Mouse (Mus musculus) cerebellum, adult 8-10 months (tissue): ENCODE data around the gene Sympk.
A peak's percentile ranks its signal among the peaks of the same experiment; 100 is the strongest.
"Not testable (repeated sequence)": the region's sequence is repeated elsewhere in the genome, so short reads cannot be mapped to it uniquely, and the experiment has no call there.

Source experiments
- DNase-seq: peaks from one replicate; pipeline ENCODE4 v3.0.0; 2022

The Sympk gene

DNA sequence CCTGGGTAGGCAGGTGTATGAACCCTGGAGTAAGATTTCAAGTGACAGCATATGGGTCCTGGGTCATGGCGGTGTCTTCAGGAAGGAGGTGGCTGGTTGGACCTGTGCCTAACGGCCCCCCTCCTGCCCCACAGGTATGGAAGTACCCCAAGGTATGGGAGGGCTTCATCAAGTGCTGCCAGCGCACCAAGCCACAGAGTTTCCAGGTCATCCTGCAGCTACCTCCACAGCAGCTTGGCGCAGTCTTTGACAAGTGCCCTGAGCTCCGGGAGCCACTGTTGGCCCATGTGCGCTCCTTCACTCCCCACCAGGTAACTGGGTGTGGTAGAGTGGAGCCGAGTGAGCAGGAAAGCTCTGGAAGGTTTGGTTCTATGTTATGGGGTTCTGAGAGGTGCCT lies 29.0 kb downstream of the Sympk start:
- DNase-seq = no peak

GRCm38 (mm10) chr7:19054047-19054776 lies 30.0 kb downstream of the Sympk start, which contains the start of gene Rsph6a:
TSS of gene Rsph6a (plus strand) at chr7:19054690.
- DNase-seq = no peak

DNA sequence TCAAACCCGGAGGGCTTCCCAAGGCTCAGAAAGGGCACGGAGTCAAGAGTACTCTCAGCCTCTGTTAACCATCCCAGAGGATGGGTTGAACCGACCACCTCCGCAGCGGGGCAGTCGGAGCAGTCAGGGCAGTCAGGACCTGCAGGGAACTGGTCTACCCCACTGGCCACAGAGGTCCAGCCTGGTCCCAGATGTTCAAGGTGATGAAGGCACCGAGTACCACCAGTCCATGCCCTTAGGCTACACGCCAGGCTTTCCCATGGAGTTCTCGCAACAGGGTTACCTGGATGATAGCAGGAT lies 30.6 kb downstream of the Sympk start:
- no peak for DNase-seq

GRCm38 (mm10) chr7:19055108-19055507 lies 30.9 kb downstream of the Sympk start:
- no peak for DNase-seq

GRCm38 (mm10) chr7:19057405-19057804 lies 33.2 kb downstream of the Sympk start:
- DNase-seq = no peak

GRCm38 (mm10) chr7:19065896-19066295 lies 41.7 kb downstream of the Sympk start:
- DNase-seq = no peak

GRCm38 (mm10) chr7:19067063-19067462 lies 42.9 kb downstream of the Sympk start:
- no peak for DNase-seq

GRCm38 (mm10) chr7:19067935-19068334 lies 43.8 kb downstream of the Sympk start:
- DNase-seq = no peak

DNA sequence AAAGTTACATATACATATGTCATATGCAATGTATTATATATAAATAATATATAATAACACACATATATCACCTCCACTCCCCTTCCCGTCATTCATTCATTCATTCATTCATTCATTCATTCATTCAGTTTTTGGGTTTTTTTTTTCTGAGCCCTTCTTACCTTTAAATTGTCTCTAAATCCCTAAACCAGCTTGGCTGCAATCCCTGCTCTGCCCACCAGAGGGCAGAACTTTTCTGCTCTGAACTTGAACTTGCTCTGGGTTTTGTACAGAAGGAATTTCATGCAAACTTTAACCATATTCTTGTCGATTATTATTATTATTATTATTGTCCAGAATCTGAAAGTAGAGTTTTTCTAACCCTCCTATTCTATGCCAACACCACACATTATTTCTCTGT lies 44.5 kb downstream of the Sympk start:
- DNase-seq = peak; percentile 68

DNA sequence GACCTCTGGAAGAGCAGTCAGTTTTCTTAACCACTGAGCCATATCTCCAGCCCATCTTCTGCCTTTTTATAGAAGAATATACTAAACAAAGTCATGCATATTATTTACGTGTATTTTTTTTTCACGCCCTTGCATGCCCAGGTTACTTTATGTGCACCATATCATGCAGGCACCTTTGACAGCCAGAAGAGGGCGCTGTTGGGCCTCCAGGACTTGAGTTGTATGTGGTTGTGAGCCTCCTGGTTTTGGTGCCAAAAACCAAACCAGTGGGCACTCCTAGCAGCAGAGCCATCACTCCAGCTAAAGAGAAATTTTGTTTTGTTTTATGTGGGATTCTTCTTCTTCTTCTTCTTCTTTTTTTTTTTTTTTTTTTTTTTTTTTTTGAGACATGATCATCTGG lies 45.3 kb downstream of the Sympk start:
- no peak for DNase-seq

GRCm38 (mm10) chr7:19071024-19071423 lies 46.8 kb downstream of the Sympk start:
- not testable (repeated sequence) for DNase-seq

DNA sequence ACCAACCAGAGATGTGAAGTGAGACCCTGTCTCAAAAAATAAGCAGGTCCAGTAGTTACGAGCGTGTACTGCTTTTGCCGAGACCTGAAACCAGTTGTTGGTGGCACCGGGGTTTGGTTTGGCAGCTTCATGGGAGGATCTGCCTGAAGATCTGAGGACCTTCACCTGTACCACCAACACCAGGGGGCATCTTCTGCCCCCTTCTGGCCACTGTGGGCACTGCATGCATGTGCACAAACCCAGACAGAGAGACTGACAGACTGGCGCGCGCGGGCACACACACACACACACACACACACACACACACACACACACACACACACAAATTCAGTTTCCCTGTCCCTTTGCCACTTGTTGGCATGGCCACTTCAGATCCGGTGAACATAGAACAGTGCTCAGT lies 49.3 kb downstream of the Sympk start:
- no peak for DNase-seq

- no peak for DNase-seq
These were observed 50.3 kb downstream of the Sympk start for GRCm38 (mm10) chr7:19074494-19074893.

DNA sequence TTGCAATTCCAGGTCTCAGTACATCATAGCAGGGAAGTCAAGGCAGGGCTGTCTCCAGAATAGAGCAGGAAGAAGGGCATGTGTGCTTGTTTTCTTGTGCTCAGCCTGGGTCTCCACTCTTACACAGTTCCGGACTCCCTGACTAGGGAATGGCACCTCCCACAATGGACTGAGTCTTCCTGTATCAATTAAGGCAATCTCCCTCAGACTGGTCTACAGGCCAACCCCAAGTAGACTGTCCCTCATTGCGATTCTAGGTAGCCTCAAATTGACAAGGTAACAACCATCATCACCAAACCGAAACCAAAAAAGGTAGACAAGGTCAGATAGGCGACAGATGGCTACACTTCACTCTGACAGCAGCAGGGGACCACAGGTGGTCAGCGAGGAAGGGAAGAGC lies 51.1 kb downstream of the Sympk start:
- no peak for DNase-seq

- peak; percentile 87 for DNase-seq
These were observed 51.8 kb downstream of the Sympk start, which contains the start of gene Dmwd for GRCm38 (mm10) chr7:19075723-19076585. TSS of gene Dmwd (plus strand) at chr7:19076227.

DNA sequence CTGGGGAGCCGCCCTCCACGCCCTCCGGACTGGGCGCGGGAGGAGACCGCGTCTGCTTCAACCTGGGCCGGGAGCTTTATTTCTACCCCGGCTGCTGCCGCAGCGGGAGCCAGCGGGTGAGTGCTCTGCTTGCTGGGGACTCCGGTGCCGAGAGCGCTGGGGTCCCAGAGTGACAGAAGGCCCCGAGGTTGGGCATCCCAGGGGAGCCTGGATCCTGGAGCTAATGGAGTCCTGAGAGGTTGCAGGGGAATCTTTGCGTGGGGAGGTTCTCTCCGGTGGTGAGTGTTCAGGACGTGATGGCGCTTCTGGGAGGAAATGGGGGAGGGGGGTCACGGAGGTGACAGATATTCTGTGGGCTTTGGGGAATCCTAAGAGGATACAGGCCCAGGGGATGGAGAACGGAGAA lies 52.4 kb downstream of the Sympk start:
- no peak for DNase-seq

- no peak for DNase-seq
These were observed 53.6 kb downstream of the Sympk start for GRCm38 (mm10) chr7:19077761-19078160.

GRCm38 (mm10) chr7:19078732-19079131 lies 54.6 kb downstream of the Sympk start:
- no peak for DNase-seq

DNA sequence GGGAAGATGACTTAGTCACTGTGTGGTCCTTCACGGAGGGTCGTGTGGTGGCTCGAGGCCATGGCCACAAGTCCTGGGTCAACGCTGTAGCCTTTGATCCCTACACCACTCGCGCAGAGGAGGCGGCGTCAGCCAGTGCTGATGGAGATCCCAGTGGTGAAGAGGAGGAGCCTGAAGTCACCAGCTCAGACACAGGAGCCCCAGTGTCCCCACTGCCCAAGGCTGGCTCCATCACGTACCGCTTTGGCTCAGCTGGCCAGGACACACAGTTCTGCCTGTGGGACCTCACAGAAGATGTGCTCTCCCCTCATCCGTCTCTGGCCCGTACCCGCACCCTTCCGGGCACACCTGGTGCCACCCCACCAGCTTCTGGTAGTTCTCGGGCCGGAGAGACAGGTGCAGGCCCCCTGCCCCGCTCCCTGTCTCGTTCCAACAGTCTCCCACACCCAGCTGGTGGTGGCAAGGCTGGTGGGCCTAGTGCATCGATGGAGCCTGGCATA lies 56.3 kb downstream of the Sympk start:
- DNase-seq = no peak

GRCm38 (mm10) chr7:19082171-19082570 lies 58.0 kb downstream of the Sympk start:
- DNase-seq = no peak

DNA sequence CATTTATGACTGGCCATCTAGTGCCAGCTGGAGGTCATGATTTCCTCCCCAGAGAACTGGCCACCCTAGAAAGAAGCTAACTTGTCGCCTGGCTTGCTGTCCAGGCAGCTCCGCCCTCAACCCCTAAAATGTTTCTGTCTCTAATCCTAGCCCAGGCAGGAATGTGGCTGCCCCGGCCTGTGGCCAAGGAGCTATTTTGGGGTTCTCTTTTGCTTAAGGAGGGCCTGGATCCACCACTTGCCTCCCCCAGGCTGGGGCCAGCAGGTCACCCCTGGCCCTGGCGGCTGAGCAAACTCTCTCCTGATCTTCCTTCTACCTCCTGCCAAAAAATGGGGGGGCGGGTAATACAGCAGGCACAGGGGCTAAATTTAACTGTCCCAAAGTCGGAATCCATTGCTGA lies 58.9 kb downstream of the Sympk start:
- DNase-seq = no peak

GRCm38 (mm10) chr7:19083701-19084100 lies 59.5 kb downstream of the Sympk start, which contains the start of gene Dmpk:
TSS of gene Dmpk (plus strand) at chr7:19083849.
- DNase-seq = no peak

- no peak for DNase-seq
These were observed 60.1 kb downstream of the Sympk start for GRCm38 (mm10) chr7:19084277-19084771.
